Mouse (Mus musculus) intestine, postnatal 0 days (tissue): ENCODE data around the gene Fgfr2. TPM values are rescaled to one million over a fixed set of nuclear protein-coding genes. Genes with fewer than 3 reads are reported as not detected.

Source experiments
- ATAC-seq: fragments of 200-750 bp; cut with Nextera tagmentation; 2 replicates; pipeline ENCODE4 v1.8.0; 2017; ENCODE audit warnings: mild to moderate bottlenecking, moderate TSS enrichment, moderate library complexity
- H3K27ac ChIP-seq: fragments of 300-500 bp; sonication (generic); 2 replicates; pipeline ENCODE4 v1.5.1; 2014; ENCODE audit warnings: mild to moderate bottlenecking, low read depth, low read length, moderate library complexity
- H3K27me3 ChIP-seq: fragments of 300-500 bp; sonication (generic); replicated peaks from 2 replicates; pipeline ENCODE4 v1.6.1; 2014; ENCODE audit warnings: low read length, mixed read lengths; ENCODE audit not compliant: control insufficient read depth, insufficient read depth
- H3K36me3 ChIP-seq: fragments of 300-500 bp; sonication (generic); 2 replicates; pipeline ENCODE4 v1.6.1; 2014; ENCODE audit warnings: mild to moderate bottlenecking, moderate library complexity; ENCODE audit not compliant: control insufficient read depth, insufficient read depth
- H3K4me1 ChIP-seq: fragments of 300-500 bp; sonication (generic); replicated peaks from 2 replicates; pipeline ENCODE4 v1.6.1; 2014; ENCODE audit warnings: antibody characterized with exemption, low read length, mixed read lengths; ENCODE audit not compliant: control insufficient read depth, insufficient read depth
- H3K4me2 ChIP-seq: fragments of 300-500 bp; sonication (generic); replicated peaks from 2 replicates; pipeline ENCODE4 v1.6.1; 2014; ENCODE audit warnings: low read depth, mild to moderate bottlenecking, moderate library complexity
- H3K4me3 ChIP-seq: fragments of 300-500 bp; sonication (generic); 2 replicates; pipeline ENCODE4 v1.5.1; 2014; ENCODE audit warnings: low read depth, low read length
- H3K9ac ChIP-seq: fragments of 300-500 bp; sonication (generic); 2 replicates; pipeline ENCODE4 v1.6.1; 2014; ENCODE audit warnings: mild to moderate bottlenecking, low read depth, low read length
- H3K9me3 ChIP-seq: fragments of 300-500 bp; sonication (generic); 2 replicates; pipeline ENCODE4 v1.6.1; 2016; ENCODE audit warnings: mixed run types; ENCODE audit not compliant: control insufficient read depth
- CTCF ChIP-seq: sonication (generic); IDR thresholded peaks from 2 replicates; pipeline ENCODE4 v1.5.1; 2016; ENCODE audit warnings: low read depth, mild to moderate bottlenecking, control low read depth, antibody characterized with exemption, moderate library complexity
- WGBS: fragments of 180-500 bp; shearing (Covaris S2); extraction: QIAGEN DNeasy Blood & Tissue Kit; methylation state at CpG from one replicate; pipeline ENCODE4 v1.1.7; 2014; 5-methylcytosine and 5-hydroxymethylcytosine counted together
- polyA plus RNA-seq: library from polyadenylated mRNA; unstranded; fragments of >200 nt; fragmentation: Nextera tagmentation; extraction: Ambion mirVana; gene quantifications from 2 replicates; pipeline ENCODE4 v1.2.1, GENCODE M21; 2015

Gene Fgfr2
- polyA plus RNA-seq, 1 experiment from 2014 or later = 29.5 TPM

DNA sequence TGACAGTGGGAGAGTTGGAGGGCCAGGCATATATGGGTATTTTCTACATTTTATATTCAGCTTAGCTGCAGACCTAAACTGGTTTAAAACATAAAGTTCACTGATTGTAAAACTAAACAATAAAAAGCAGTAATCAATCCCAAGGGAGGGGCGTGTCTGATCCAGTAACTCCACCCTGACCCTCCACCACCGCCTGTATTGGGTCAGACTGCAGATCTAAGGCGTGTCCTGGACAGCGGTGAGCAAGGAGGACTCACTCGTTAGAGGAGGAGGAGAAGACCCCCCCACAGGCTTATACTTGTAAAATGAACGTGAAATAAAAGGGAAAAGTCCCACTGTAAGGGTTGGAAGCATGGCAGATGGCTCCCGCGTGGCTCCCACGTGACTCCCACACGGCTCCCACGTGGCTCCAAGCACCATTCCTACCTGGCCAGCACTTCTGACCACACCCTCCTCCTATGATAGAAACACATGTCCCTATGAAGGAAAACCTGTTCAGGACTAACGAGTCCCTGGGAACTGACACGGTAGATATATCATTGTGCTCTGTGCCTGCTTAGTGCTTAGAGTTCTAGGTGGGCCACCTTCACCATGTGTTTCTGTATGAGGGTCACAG lies 2131.9 kb downstream of the Fgfr2 start:
- H3K27me3 ChIP-seq = no peaks in the 10 kb centered on the region
- no peaks in the 10 kb centered on the region for H3K36me3 ChIP-seq
- no peaks in the 10 kb centered on the region for H3K4me1 ChIP-seq
- no peak for TF ChIP-seq CTCF
- H3K27ac ChIP-seq = no peak overlapping the region
- no peak overlapping the region for H3K9ac ChIP-seq
- H3K9me3 ChIP-seq = no peaks in the 10 kb centered on the region
- WGBS = 45% methylated on average over 13 of the region's 13 CpGs
- H3K4me3 ChIP-seq = no peak overlapping the region
- peak overlapping the region; percentile 49; the same call in 1 of the 2 replicates for H3K4me2 ChIP-seq
- peak; percentile 91 for ATAC-seq

- Histone ChIP-seq H3K27me3 (no peaks in the 10 kb centered on the region), H3K9ac (no peak overlapping the region), H3K4me3 (no peak overlapping the region), H3K27ac (no peak overlapping the region), H3K4me1 (no peaks in the 10 kb centered on the region), H3K36me3 (no peaks in the 10 kb centered on the region), H3K9me3 (no peaks in the 10 kb centered on the region), H3K4me2 (no peak overlapping the region)
- TF ChIP-seq CTCF = no peak
- 71% methylated on average over 3 of the region's 3 CpGs for whole genome bisulfite sequencing
- ATAC-seq = no peak
Measured at GRCm38 (mm10) chr7:130989371-130989770, 2133.8 kb downstream of the Fgfr2 start.

GRCm38 (mm10) chr7:130988146-130988545 lies 2135.0 kb downstream of the Fgfr2 start:
- Histone ChIP-seq H3K36me3 (no peaks in the 10 kb centered on the region), H3K4me2 (no peak overlapping the region), H3K9me3 (no peaks in the 10 kb centered on the region), H3K9ac (no peak overlapping the region), H3K4me3 (no peak overlapping the region), H3K27ac (no peak overlapping the region), H3K27me3 (no peaks in the 10 kb centered on the region), H3K4me1 (no peaks in the 10 kb centered on the region)
- no peak for TF ChIP-seq CTCF
- 58% methylated on average over 5 of the region's 5 CpGs for WGBS
- ATAC-seq = no peak

GRCm38 (mm10) chr7:130985716-130986115 lies 2137.4 kb downstream of the Fgfr2 start:
- ATAC-seq = no peak
- TF ChIP-seq CTCF = no peak

GRCm38 (mm10) chr7:130985193-130985592 lies 2138.0 kb downstream of the Fgfr2 start:
- Histone ChIP-seq H3K9ac (no peak overlapping the region), H3K27me3 (no peaks in the 10 kb centered on the region), H3K4me3 (no peak overlapping the region), H3K4me1 (no peaks in the 10 kb centered on the region), H3K9me3 (no peaks in the 10 kb centered on the region), H3K27ac (no peak overlapping the region), H3K36me3 (no peaks in the 10 kb centered on the region), H3K4me2 (no peak overlapping the region)
- no peak for ATAC-seq
- WGBS = 69% methylated on average over 12 of the region's 12 CpGs
- TF ChIP-seq CTCF = no peak

More at GRCm38 (mm10) chr7:130985716-130986115, 2137.4 kb downstream of the Fgfr2 start:
- H3K4me3 ChIP-seq = no peak overlapping the region
- H3K9me3 ChIP-seq = no peaks in the 10 kb centered on the region
- 81% methylated on average over 3 of the region's 3 CpGs for WGBS
- no peak overlapping the region for H3K9ac ChIP-seq
- H3K36me3 ChIP-seq = no peaks in the 10 kb centered on the region
- H3K27me3 ChIP-seq = no peaks in the 10 kb centered on the region
- no peak overlapping the region for H3K27ac ChIP-seq
- no peak overlapping the region for H3K4me2 ChIP-seq
- no peaks in the 10 kb centered on the region for H3K4me1 ChIP-seq

- Histone ChIP-seq H3K27ac (no peak overlapping the region), H3K9me3 (no peaks in the 10 kb centered on the region), H3K9ac (no peak overlapping the region), H3K4me1 (no peaks in the 10 kb centered on the region), H3K4me2 (no peak overlapping the region), H3K27me3 (no peaks in the 10 kb centered on the region), H3K36me3 (no peaks in the 10 kb centered on the region), H3K4me3 (no peak overlapping the region)
- ATAC-seq = no peak
- TF ChIP-seq CTCF = no peak
- WGBS = 75% methylated on average over 7 of the region's 7 CpGs
Measured at GRCm38 (mm10) chr7:130984294-130984693, 2138.9 kb downstream of the Fgfr2 start.
